Mouse (Mus musculus) MEL (cell line): ENCODE results near the gene Dars. TPM values are rescaled to one million over a fixed set of nuclear protein-coding genes. Genes with fewer than 3 reads are reported as not detected.

ENCODE experiments used
- DNase-seq: peaks from one replicate; pipeline ENCODE4 v3.0.0; 2011; ENCODE audit warnings: low read depth, low spot score
- H3K27ac ChIP-seq: 2 replicates; pipeline ENCODE4 v1.5.1; 2012; ENCODE audit warnings: low read depth, mild to moderate bottlenecking, control low read depth, low read length, moderate library complexity; ENCODE audit not compliant: control insufficient read depth
- H3K27me3 ChIP-seq, 2 experiments: fragments of 150-350 bp in 1 of 2; sonication (generic) in 1 of 2; 2 replicates each; pipeline ENCODE4 v1.6.1; 2012; ENCODE audit warnings: low read length in 2 of 2, mild to moderate bottlenecking in 2 of 2, improper control_type of control experiment in 1 of 2, moderate library complexity in 1 of 2; ENCODE audit not compliant: insufficient read depth in 2 of 2, control insufficient read depth in 1 of 2
- H3K36me3 ChIP-seq, 2 experiments: 2 replicates each; pipeline ENCODE4 v1.6.1; 2012 to 2014; ENCODE audit warnings: low read length in 2 of 2, improper control_type of control experiment in 1 of 2, inconsistent platforms in 1 of 2, mild to moderate bottlenecking in 1 of 2; ENCODE audit not compliant: insufficient read depth in 2 of 2, control insufficient read depth in 1 of 2
- H3K4me1 ChIP-seq, 2 experiments: fragments of 150-350 bp in 1 of 2; sonication (generic) in 1 of 2; 2 replicates each; pipeline ENCODE4 v1.6.1; 2012; ENCODE audit warnings: low read length in 2 of 2, improper control_type of control experiment in 1 of 2, mild to moderate bottlenecking in 1 of 2; ENCODE audit not compliant: insufficient read depth in 2 of 2, control insufficient read depth in 1 of 2
- H3K4me3 ChIP-seq, 2 experiments: fragments of 150-350 bp in 1 of 2; sonication (generic) in 1 of 2; 2 replicates each; pipeline ENCODE4 v1.5.1; 2012; ENCODE audit warnings: low read depth in 2 of 2, low read length in 2 of 2, mild to moderate bottlenecking in 2 of 2, moderate library complexity in 2 of 2, control low read depth in 1 of 2, improper control_type of control experiment in 1 of 2; ENCODE audit not compliant: control insufficient read depth in 1 of 2, insufficient read depth in 1 of 2
- H3K79me2 ChIP-seq: 2 replicates; pipeline ENCODE4 v1.6.1; 2012; ENCODE audit warnings: mild to moderate bottlenecking, low read length, moderate library complexity; ENCODE audit not compliant: control insufficient read depth, poor library complexity, insufficient read depth
- H3K9ac ChIP-seq: 2 replicates; pipeline ENCODE4 v1.6.1; 2012; ENCODE audit warnings: low read depth, mild to moderate bottlenecking, control low read depth, low read length, moderate library complexity; ENCODE audit not compliant: control insufficient read depth, poor library complexity, severe bottlenecking
- H3K9me3 ChIP-seq: fragments of 150-350 bp; sonication (generic); replicated peaks from 2 replicates; pipeline ENCODE4 v1.6.1; 2012; ENCODE audit warnings: mild to moderate bottlenecking, low read length, improper control_type of control experiment, moderate library complexity; ENCODE audit not compliant: insufficient read depth
- BHLHE40 ChIP-seq: IDR thresholded peaks from 2 replicates; pipeline ENCODE4 v1.6.1; 2012; ENCODE audit warnings: low read depth, mild to moderate bottlenecking, inconsistent platforms, low read length, improper control_type of control experiment, borderline replicate concordance
- CHD1 ChIP-seq: IDR thresholded peaks from 2 replicates; pipeline ENCODE4 v1.6.1; 2012; ENCODE audit warnings: low read depth, mild to moderate bottlenecking, inconsistent platforms, low read length, improper control_type of control experiment
- CHD2 ChIP-seq: IDR thresholded peaks from 2 replicates; pipeline ENCODE4 v1.6.1; 2011; ENCODE audit warnings: low read length, improper control_type of control experiment
- CTCF ChIP-seq, 3 experiments: IDR thresholded peaks in 2 of 3; conservative IDR thresholded peaks in 1 of 3; 2 replicates each; pipeline ENCODE4 v1.5.1; 2011 to 2012; ENCODE audit warnings: low read length in 3 of 3, low read depth in 2 of 3, mild to moderate bottlenecking in 2 of 3, improper control_type of control experiment in 1 of 3, inconsistent platforms in 1 of 3, mixed read lengths in 1 of 3, moderate library complexity in 1 of 3; ENCODE audit not compliant: control insufficient read depth in 1 of 3, insufficient read depth in 1 of 3, poor library complexity in 1 of 3, severe bottlenecking in 1 of 3
- E2F4 ChIP-seq: IDR thresholded peaks from 2 replicates; pipeline ENCODE4 v1.6.1; 2011; ENCODE audit warnings: low read depth, low read length, improper control_type of control experiment, borderline replicate concordance
- ELF1 ChIP-seq: IDR thresholded peaks from 2 replicates; pipeline ENCODE4 v1.6.1; 2014; ENCODE audit warnings: low read depth, mild to moderate bottlenecking, inconsistent platforms, low read length, improper control_type of control experiment, moderate library complexity
- EP300 ChIP-seq, 2 experiments: IDR thresholded peaks; 2 replicates each; pipeline ENCODE4 v1.6.1; 2011; ENCODE audit warnings: improper control_type of control experiment in 2 of 2, low read length in 2 of 2, low read depth in 1 of 2, mild to moderate bottlenecking in 1 of 2
- ETS1 ChIP-seq: IDR thresholded peaks from 2 replicates; pipeline ENCODE4 v1.6.1; 2012; ENCODE audit warnings: low read depth, mild to moderate bottlenecking, inconsistent platforms, low read length, improper control_type of control experiment, moderate library complexity
- GATA1 ChIP-seq: IDR thresholded peaks from 2 replicates; pipeline ENCODE4 v1.6.1; 2011; ENCODE audit warnings: low read depth, low read length, improper control_type of control experiment
- KAT2A ChIP-seq: conservative IDR thresholded peaks from 2 replicates; pipeline ENCODE4 v1.6.1; 2012; ENCODE audit warnings: low read depth, low read length, improper control_type of control experiment, inconsistent platforms
- MAFK ChIP-seq: IDR thresholded peaks from 2 replicates; pipeline ENCODE4 v1.6.1; 2011; ENCODE audit warnings: low read depth, mild to moderate bottlenecking, low read length, improper control_type of control experiment, borderline replicate concordance
- MAX ChIP-seq: IDR thresholded peaks from 2 replicates; pipeline ENCODE4 v1.6.1; 2011; ENCODE audit warnings: low read length, improper control_type of control experiment
- MAZ ChIP-seq: IDR thresholded peaks from 2 replicates; pipeline ENCODE4 v1.6.1; 2012; ENCODE audit warnings: low read depth, mild to moderate bottlenecking, inconsistent platforms, low read length, improper control_type of control experiment
- MEF2A ChIP-seq: IDR thresholded peaks from 2 replicates; pipeline ENCODE4 v1.6.1; 2014; ENCODE audit warnings: low read depth, mild to moderate bottlenecking, inconsistent platforms, low read length, improper control_type of control experiment; ENCODE audit not compliant: poor library complexity, insufficient replicate concordance, severe bottlenecking; ENCODE audit errors: extremely low read depth
- MXI1 ChIP-seq: IDR thresholded peaks from 2 replicates; pipeline ENCODE4 v1.6.1; 2011; ENCODE audit warnings: mild to moderate bottlenecking, low read depth, low read length, improper control_type of control experiment
- MYB ChIP-seq: IDR thresholded peaks from 2 replicates; pipeline ENCODE4 v1.6.1; 2011; ENCODE audit warnings: mild to moderate bottlenecking, low read depth, low read length, improper control_type of control experiment
- MYC ChIP-seq: IDR thresholded peaks from 2 replicates; pipeline ENCODE4 v1.6.1; 2011; ENCODE audit warnings: low read depth, mild to moderate bottlenecking, low read length, improper control_type of control experiment, moderate library complexity
- NELFE ChIP-seq: IDR thresholded peaks from 2 replicates; pipeline ENCODE4 v1.6.1; 2011; ENCODE audit warnings: low read depth, low read length, improper control_type of control experiment
- NRF1 ChIP-seq: IDR thresholded peaks from 2 replicates; pipeline ENCODE4 v1.6.1; 2014; ENCODE audit warnings: low read depth, mild to moderate bottlenecking, inconsistent platforms, low read length, improper control_type of control experiment, moderate library complexity; ENCODE audit not compliant: poor library complexity, insufficient read depth, severe bottlenecking
- POLR2A ChIP-seq, 2 experiments: IDR thresholded peaks; 2 replicates each; pipeline ENCODE4 v1.6.1; 2011 to 2012; ENCODE audit warnings: low read length in 2 of 2, mild to moderate bottlenecking in 2 of 2, control low read depth in 1 of 2, improper control_type of control experiment in 1 of 2, low read depth in 1 of 2, moderate library complexity in 1 of 2; ENCODE audit not compliant: control insufficient read depth in 1 of 2, insufficient read depth in 1 of 2, poor library complexity in 1 of 2
- POLR2AphosphoS2 ChIP-seq: IDR thresholded peaks from 2 replicates; pipeline ENCODE4 v1.6.1; 2011; ENCODE audit warnings: low read length, improper control_type of control experiment
- POLR2AphosphoS5 ChIP-seq: IDR thresholded peaks from 2 replicates; pipeline ENCODE4 v1.6.1; 2012; ENCODE audit warnings: low read depth, borderline replicate concordance, mild to moderate bottlenecking, inconsistent platforms, low read length, moderate library complexity, mixed read lengths
- RAD21 ChIP-seq: IDR thresholded peaks from 2 replicates; pipeline ENCODE4 v1.6.1; 2011; ENCODE audit warnings: mild to moderate bottlenecking, low read depth, low read length, improper control_type of control experiment
- RCOR1 ChIP-seq: IDR thresholded peaks from 2 replicates; pipeline ENCODE4 v1.6.1; 2012; ENCODE audit warnings: low read depth, mild to moderate bottlenecking, inconsistent platforms, low read length, improper control_type of control experiment
- SIN3A ChIP-seq: IDR thresholded peaks from 2 replicates; pipeline ENCODE4 v1.6.1; 2012; ENCODE audit warnings: low read length, improper control_type of control experiment, inconsistent platforms
- TAL1 ChIP-seq: IDR thresholded peaks from 2 replicates; pipeline ENCODE4 v1.6.1; 2012; ENCODE audit warnings: mild to moderate bottlenecking, inconsistent platforms, low read length, moderate library complexity, mixed read lengths
- TBP ChIP-seq: IDR thresholded peaks from 2 replicates; pipeline ENCODE4 v1.8.0; 2011; ENCODE audit warnings: low read depth, low read length, improper control_type of control experiment
- TCF12 ChIP-seq: IDR thresholded peaks from 2 replicates; pipeline ENCODE4 v1.6.1; 2014; ENCODE audit warnings: low read depth, mild to moderate bottlenecking, inconsistent platforms, low read length, improper control_type of control experiment, moderate library complexity
- USF1 ChIP-seq: IDR thresholded peaks from 2 replicates; pipeline ENCODE4 v1.6.1; 2014; ENCODE audit warnings: low read depth, mild to moderate bottlenecking, inconsistent platforms, low read length, improper control_type of control experiment, moderate library complexity
- ZC3H11A ChIP-seq: IDR thresholded peaks from 2 replicates; pipeline ENCODE4 v1.6.1; 2012; ENCODE audit warnings: low read depth, mild to moderate bottlenecking, inconsistent platforms, low read length, improper control_type of control experiment
- ZKSCAN1 ChIP-seq: IDR thresholded peaks from 2 replicates; pipeline ENCODE4 v1.6.1; 2012; ENCODE audit warnings: low read depth, mild to moderate bottlenecking, inconsistent platforms, low read length, improper control_type of control experiment, moderate library complexity
- ZNF384 ChIP-seq: IDR thresholded peaks from 2 replicates; pipeline ENCODE4 v1.6.1; 2012; ENCODE audit warnings: low read depth, mild to moderate bottlenecking, inconsistent platforms, low read length, improper control_type of control experiment
- polyA plus RNA-seq, 2 experiments: library from polyadenylated mRNA; stranded (reverse) in 1 of 2; unstranded in 1 of 2; fragments of >175 nt in 1 of 2; fragments of >200 nt in 1 of 2; gene quantifications; 2 replicates each; pipeline versions ENCODE4 v1.2.1 to v1.2.4; 2012; ENCODE audit warnings: low replicate concordance in 2 of 2, low read depth in 1 of 2; ENCODE audit not compliant: insufficient read length in 2 of 2, insufficient read depth in 1 of 2, missing spikeins in 1 of 2
- total RNA-seq: library from RNA; depleted of rRNA; stranded (reverse); fragments of 300-350 nt; gene quantifications from 2 replicates; pipeline ENCODE4 v1.2.3, GENCODE M21; 2012

Gene Dars
- total and polyA plus RNA-seq, 3 experiments, result 95.2 to 104 TPM; not detected in 1

- H3K9me3 ChIP-seq, result no peaks in the 10 kb centered on the region
- peak overlapping the region; percentile 95 for H3K27ac ChIP-seq
- TF ChIP-seq MXI1 (peak; percentile 89), MYC (peak; percentile 67; the same call in 1 of the 2 replicates), MAX (peak; percentile 57; the same call in 1 of the 2 replicates), E2F4 (no peak), ETS1 (peak; percentile 54), POLR2AphosphoS2 (no peak), POLR2AphosphoS5 (no peak), USF1 (no peak), SIN3A (peak; percentile 67)
- DNase-seq, result peak; percentile 79
- peaks cover 15 to 36% of the 10 kb centered on the region in 2 experiments for H3K36me3 ChIP-seq
- H3K4me3 ChIP-seq, result peak overlapping the region; percentile 68 to 97
- H3K4me1 ChIP-seq, result peaks cover 17 to 21% of the 10 kb centered on the region in 2 experiments
- no peaks in the 10 kb centered on the region for H3K27me3 ChIP-seq
- peak overlapping the region; percentile 94 for H3K9ac ChIP-seq
- peaks cover 31% of the 10 kb centered on the region for H3K79me2 ChIP-seq
These were observed 59.7 kb downstream of the Dars start for GRCm38 (mm10) chr1:128357452-128357851.

- no peak overlapping the region for H3K9ac ChIP-seq
- H3K4me3 ChIP-seq, result no peak overlapping the region
- peaks cover 23 to 33% of the 10 kb centered on the region in 2 experiments for H3K36me3 ChIP-seq
- no peaks in the 10 kb centered on the region for H3K27me3 ChIP-seq
- H3K4me1 ChIP-seq, result peaks cover 17 to 18% of the 10 kb centered on the region in 2 experiments
- H3K79me2 ChIP-seq, result peaks cover 19% of the 10 kb centered on the region
- H3K9me3 ChIP-seq, result no peaks in the 10 kb centered on the region
- H3K27ac ChIP-seq, result peak overlapping the region; percentile 35
- peak; percentile 83 for DNase-seq
- TF ChIP-seq MEF2A (no peak), CHD1 (no peak), ZKSCAN1 (no peak), GATA1 (peak; percentile 91), ZNF384 (no peak), CHD2 (no peak), POLR2A (IDR thresholded peaks at IDR 0.05; ENCODE audit: control insufficient read depth in 1 of 2, insufficient read depth in 1 of 2, low read depth in 1 of 2, low read length in 2 of 2, poor library complexity in 1 of 2) (no peak), EP300 (IDR thresholded peaks at IDR 0.05; ENCODE audit: low read depth in 1 of 2, low read length in 2 of 2) (peak; percentile 80 to 87), RAD21 (no peak), NRF1 (no peak), BHLHE40 (no peak), RCOR1 (peak; percentile 81; the same call in 1 of the 2 replicates), ZC3H11A (no peak), MAZ (no peak), TCF12 (peak; percentile 92), MAFK (no peak), KAT2A (no peak), CTCF (IDR thresholded peaks at IDR 0.05 in 2 of 3, conservative IDR thresholded peaks at IDR 0.05 in 1 of 3; ENCODE audit: control insufficient read depth in 1 of 3, insufficient read depth in 1 of 3, low read depth in 2 of 3, low read length in 3 of 3, poor library complexity in 1 of 3, severe bottlenecking in 1 of 3) (no peak), MYB (no peak), POLR2AphosphoS5 (no peak), NELFE (no peak), TBP (peak; percentile 52; the same call in 1 of the 2 replicates), MAX (0 out of 2 replicates have a peak, but pooled peaks have one; percentile 16), E2F4 (no peak), TAL1 (peak; percentile 77), SIN3A (peak; percentile 62; the same call in 1 of the 2 replicates), ELF1 (no peak)
These were observed 64.1 kb downstream of the Dars start for GRCm38 (mm10) chr1:128353092-128353491.
